Mouse (Mus musculus) adrenal gland, postnatal 4 days (tissue): ENCODE data around the gene Gsg1. TPM values are rescaled to one million over a fixed set of nuclear protein-coding genes. Genes with fewer than 3 reads are reported as not detected.

ENCODE experiments used
- DNase-seq, 2 experiments: peaks; one replicate each; pipeline ENCODE4 v3.0.0; 2021 to 2022; ENCODE audit warnings: low spot score in 2 of 2, mixed read lengths in 2 of 2
- total RNA-seq, 2 experiments: library from RNA; stranded (reverse); gene quantifications; 2 replicates each; pipeline ENCODE4 v1.2.3; 2021

Gsg1 gene
- total RNA-seq, 2 experiments from 2014 or later = not detected

DNA sequence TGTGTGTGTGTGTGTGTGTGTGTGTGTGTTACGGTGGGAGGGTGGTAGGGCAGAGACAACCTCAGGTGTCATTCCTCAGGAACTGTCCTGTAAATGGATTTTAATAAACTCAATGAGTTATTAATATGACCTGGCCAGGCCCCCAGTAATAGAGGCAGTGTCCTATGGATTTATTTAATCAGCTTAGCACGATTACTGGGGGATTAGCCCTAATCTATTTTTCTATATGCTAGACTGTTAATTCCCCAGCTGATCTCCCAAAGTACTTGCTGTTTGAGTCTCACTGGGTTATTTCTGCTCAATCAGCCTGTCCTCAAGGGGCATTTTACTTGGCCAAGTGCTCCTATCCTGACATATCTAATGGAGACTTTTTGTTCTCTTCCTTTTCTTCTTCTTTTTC, 41.5 kb downstream of the Gsg1 start:
- DNase-seq = no peak

DNA sequence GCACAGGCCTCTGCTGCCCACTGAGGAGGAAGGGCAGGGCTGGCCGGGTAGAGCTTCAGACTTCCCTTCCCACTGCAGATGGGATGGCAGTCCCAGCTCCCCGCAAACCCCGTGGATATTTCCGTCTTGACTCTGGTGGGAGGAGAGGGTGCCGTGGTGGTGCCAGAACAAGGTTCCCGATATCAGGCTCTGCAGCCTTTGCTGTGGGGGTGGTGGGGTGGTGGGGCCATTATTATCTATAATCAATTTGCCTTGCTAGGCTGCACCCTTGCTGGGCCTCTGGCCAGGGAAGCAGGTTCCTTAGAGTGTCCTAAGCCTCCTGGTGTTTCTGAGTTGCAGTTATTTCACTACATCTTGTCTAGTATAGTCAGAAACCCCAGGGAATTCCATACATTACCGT, 43.0 kb downstream of the Gsg1 start:
- no peak for DNase-seq

GRCm38 (mm10) chr6:135206909-135207308, 47.2 kb downstream of the Gsg1 start:
- no peak for DNase-seq

GRCm38 (mm10) chr6:135205802-135206201, 48.3 kb downstream of the Gsg1 start:
- no peak for DNase-seq

DNA sequence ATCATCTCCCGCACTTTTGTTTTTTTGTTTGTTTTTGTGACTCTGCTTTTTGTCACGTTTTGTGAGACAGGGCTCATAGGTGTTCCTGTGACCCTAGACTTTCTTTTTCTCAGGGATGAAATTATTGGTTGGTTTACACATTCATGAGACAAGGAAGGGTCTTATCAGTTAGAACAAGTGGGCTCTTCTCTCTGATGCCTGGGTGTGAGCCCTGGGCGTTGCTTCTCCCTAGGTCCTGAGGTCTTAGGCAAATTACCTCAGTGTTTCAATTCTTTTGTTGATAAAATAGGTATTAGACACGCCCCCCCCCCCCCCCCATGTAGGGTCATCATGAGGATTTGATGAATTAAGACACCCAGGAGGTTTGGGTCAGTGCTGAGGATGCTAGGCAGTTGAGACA, 49.3 kb downstream of the Gsg1 start:
- DNase-seq = no peak

DNA sequence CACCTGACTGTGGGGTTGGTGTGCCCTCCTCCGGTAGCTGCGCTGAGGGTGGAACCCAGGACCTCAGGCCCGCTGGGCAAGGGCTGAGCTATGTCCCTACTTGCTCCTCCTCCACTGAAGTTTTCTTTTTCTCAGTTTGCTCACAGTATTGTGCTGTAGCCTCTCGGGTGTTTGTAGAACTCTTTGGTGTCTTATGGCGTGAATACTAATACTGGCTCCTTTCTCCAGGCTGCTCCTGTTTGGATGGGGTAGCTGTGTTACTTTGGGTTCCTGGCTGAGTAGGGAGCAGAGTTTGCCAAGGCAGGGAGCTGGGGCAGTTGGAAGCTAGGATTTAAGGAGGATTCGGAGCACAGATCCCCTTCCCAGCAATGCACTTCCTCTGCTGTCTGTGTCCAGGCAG, 50.4 kb downstream of the Gsg1 start:
- no peak for DNase-seq

GRCm38 (mm10) chr6:135202668-135203067, 51.5 kb downstream of the Gsg1 start:
- DNase-seq = no peak

GRCm38 (mm10) chr6:135200122-135200957, 53.8 kb downstream of the Gsg1 start:
- DNase-seq = no peak

GRCm38 (mm10) chr6:135198726-135199125, 55.4 kb downstream of the Gsg1 start:
- DNase-seq = no peak

- DNase-seq = peak; percentile 68 to 73
Observed at GRCm38 (mm10) chr6:135197921-135198532, 56.1 kb downstream of the Gsg1 start, which contains the start of the genes Fam234b and Hebp1. Gene Fam234b, plus strand, starts transcription at chr6:135197977. Gene Hebp1, minus strand, starts transcription at chr6:135198022.

GRCm38 (mm10) chr6:135197446-135197845, 56.7 kb downstream of the Gsg1 start:
- no peak for DNase-seq

GRCm38 (mm10) chr6:135196707-135197106, 57.4 kb downstream of the Gsg1 start:
- DNase-seq = no peak

GRCm38 (mm10) chr6:135194907-135195306, 59.2 kb downstream of the Gsg1 start:
- no peak for DNase-seq

GRCm38 (mm10) chr6:135193733-135194132, 60.4 kb downstream of the Gsg1 start:
- DNase-seq = no peak

DNA sequence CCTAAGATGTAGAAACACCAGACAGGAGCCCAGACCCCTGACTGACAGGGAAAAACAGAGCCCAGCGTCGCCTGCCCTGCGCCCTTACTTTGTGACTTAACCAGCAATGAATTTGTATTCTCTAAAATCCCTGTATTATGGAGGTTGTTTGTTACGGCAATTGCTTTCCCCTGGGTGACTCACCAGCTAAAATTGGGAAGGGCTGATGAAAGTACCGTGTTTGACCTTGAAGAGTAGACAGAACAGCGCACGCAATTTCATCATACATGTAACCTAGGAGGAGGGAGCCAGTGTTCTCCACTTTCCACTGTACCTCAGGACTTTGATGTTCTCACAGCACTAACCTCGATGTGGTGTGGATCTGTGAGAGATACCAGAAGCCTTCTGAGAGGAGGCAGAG, 61.2 kb downstream of the Gsg1 start:
- no peak for DNase-seq

DNA sequence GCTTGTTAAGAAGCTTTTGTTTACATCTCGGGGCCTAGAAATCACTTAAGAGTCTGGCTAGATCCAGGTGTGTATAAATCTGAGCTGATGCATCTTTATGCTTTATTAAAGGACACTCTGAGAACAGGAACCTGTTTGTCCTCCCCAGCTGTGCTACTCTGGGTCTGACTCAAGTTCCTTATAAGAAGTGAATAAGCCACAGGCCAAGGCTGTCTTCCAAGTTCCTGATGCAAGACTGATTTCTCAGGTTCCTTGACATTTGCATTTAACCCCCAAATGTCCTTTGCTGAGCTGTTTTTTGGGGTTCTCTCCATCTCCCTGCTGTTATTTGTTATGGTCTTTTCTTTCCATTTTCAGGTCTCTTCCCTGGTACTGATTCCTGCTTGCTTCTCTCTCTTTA, 62.2 kb downstream of the Gsg1 start:
- no peak for DNase-seq

GRCm38 (mm10) chr6:135190122-135190521, 64.0 kb downstream of the Gsg1 start:
- no peak for DNase-seq

DNA sequence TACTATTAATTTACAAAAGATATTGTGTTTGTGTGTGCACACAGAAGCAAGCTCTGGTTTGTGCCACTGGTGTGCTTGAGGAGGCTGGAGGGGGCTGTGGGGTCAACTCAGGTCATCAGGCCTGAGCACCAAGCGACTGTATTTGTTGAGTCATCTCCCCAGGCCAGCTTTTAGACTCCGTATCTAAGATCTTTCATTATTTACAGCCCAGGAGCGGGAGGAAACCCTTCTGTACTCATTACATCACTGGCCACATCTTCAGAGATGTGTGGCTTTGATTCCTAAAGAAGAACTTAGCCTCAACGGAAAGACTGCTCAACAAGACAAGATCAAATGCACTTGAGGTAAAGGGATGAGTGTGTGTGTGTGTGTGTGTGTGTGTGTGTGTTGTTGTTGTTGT, 65.5 kb downstream of the Gsg1 start:
- DNase-seq = no peak
